Mouse (Mus musculus): ENCODE data around the gene Slc30a10.

The Slc30a10 gene

GRCm38 (mm10) chr1:185452461-185452860 is 2.2 kb upstream of the Slc30a10 start:
- H3K36me3 ChIP-seq (ENCODE audit: insufficient read depth, low read length) = no peaks in the 10 kb centered on the region
- TF ChIP-seq CTCF (conservative IDR thresholded peaks at IDR 0.05; ENCODE audit: low read length) (no peak), POU5F1 (IDR thresholded peaks at IDR 0.05; ENCODE audit: borderline replicate concordance, low read length) (no peak), NANOG (IDR thresholded peaks at IDR 0.05; ENCODE audit: borderline replicate concordance, low read length) (no peak)
- peaks cover 42% of the 10 kb centered on the region for H3K27me3 ChIP-seq (ENCODE audit: insufficient read depth, low read length)
- peaks cover 15% of the 10 kb centered on the region for H3K4me1 ChIP-seq (replicated peaks; ENCODE audit: low read depth, low read length)
- H3K4me3 ChIP-seq (replicated peaks; ENCODE audit: low read length) = no peak overlapping the region
- no peaks in the 10 kb centered on the region for H3K9me3 ChIP-seq (ENCODE audit: low read length)

- no peak for TF ChIP-seq NANOG (IDR thresholded peaks at IDR 0.05; ENCODE audit: borderline replicate concordance, low read length)
- TF ChIP-seq POU5F1 (IDR thresholded peaks at IDR 0.05; ENCODE audit: borderline replicate concordance, low read length) = no peak
- no peak for TF ChIP-seq CTCF (conservative IDR thresholded peaks at IDR 0.05; ENCODE audit: low read length)
- Histone ChIP-seq H3K9me3 (ENCODE audit: low read length) (no peaks in the 10 kb centered on the region), H3K27me3 (ENCODE audit: insufficient read depth, low read length) (peaks cover 47% of the 10 kb centered on the region), H3K4me3 (replicated peaks; ENCODE audit: low read length) (peak overlapping the region; percentile 84), H3K36me3 (ENCODE audit: insufficient read depth, low read length) (no peaks in the 10 kb centered on the region), H3K4me1 (replicated peaks; ENCODE audit: low read depth, low read length) (peaks cover 15% of the 10 kb centered on the region)
These were observed 504 bp upstream of the Slc30a10 start for GRCm38 (mm10) chr1:185454144-185454543.

- H3K9me3 ChIP-seq (ENCODE audit: low read length) = no peaks in the 10 kb centered on the region
- H3K4me3 ChIP-seq (replicated peaks; ENCODE audit: low read length) = peak overlapping the region; percentile 84
- TF ChIP-seq POU5F1 (IDR thresholded peaks at IDR 0.05; ENCODE audit: borderline replicate concordance, low read length) = no peak
- TF ChIP-seq CTCF (conservative IDR thresholded peaks at IDR 0.05; ENCODE audit: low read length) = no peak
- TF ChIP-seq NANOG (IDR thresholded peaks at IDR 0.05; ENCODE audit: borderline replicate concordance, low read length) = no peak
- peaks cover 47% of the 10 kb centered on the region for H3K27me3 ChIP-seq (ENCODE audit: insufficient read depth, low read length)
- H3K4me1 ChIP-seq (replicated peaks; ENCODE audit: low read depth, low read length) = peaks cover 22% of the 10 kb centered on the region
- H3K36me3 ChIP-seq (ENCODE audit: insufficient read depth, low read length) = no peaks in the 10 kb centered on the region
These were observed 480 bp downstream of the Slc30a10 start for GRCm38 (mm10) chr1:185454955-185455701.

- Histone ChIP-seq H3K36me3 (ENCODE audit: insufficient read depth, low read length) (no peaks in the 10 kb centered on the region), H3K4me3 (replicated peaks; ENCODE audit: low read length) (no peak overlapping the region), H3K4me1 (replicated peaks; ENCODE audit: low read depth, low read length) (peaks cover 27% of the 10 kb centered on the region), H3K27me3 (ENCODE audit: insufficient read depth, low read length) (peaks cover 47% of the 10 kb centered on the region), H3K9me3 (ENCODE audit: low read length) (no peaks in the 10 kb centered on the region)
- TF ChIP-seq CTCF (conservative IDR thresholded peaks at IDR 0.05; ENCODE audit: low read length) (no peak), NANOG (IDR thresholded peaks at IDR 0.05; ENCODE audit: borderline replicate concordance, low read length) (no peak), POU5F1 (IDR thresholded peaks at IDR 0.05; ENCODE audit: borderline replicate concordance, low read length) (no peak)
These were observed 1.7 kb downstream of the Slc30a10 start for GRCm38 (mm10) chr1:185456327-185456726.

GRCm38 (mm10) chr1:185460096-185460495 is 5.4 kb downstream of the Slc30a10 start:
- no peaks in the 10 kb centered on the region for H3K36me3 ChIP-seq (ENCODE audit: insufficient read depth, low read length)
- H3K27me3 ChIP-seq (ENCODE audit: insufficient read depth, low read length) = peaks cover 25% of the 10 kb centered on the region
- H3K9me3 ChIP-seq (ENCODE audit: low read length) = no peaks in the 10 kb centered on the region
- H3K4me3 ChIP-seq (replicated peaks; ENCODE audit: low read length) = no peak overlapping the region
- TF ChIP-seq POU5F1 (IDR thresholded peaks at IDR 0.05; ENCODE audit: borderline replicate concordance, low read length) (no peak), CTCF (conservative IDR thresholded peaks at IDR 0.05; ENCODE audit: low read length) (no peak), NANOG (IDR thresholded peaks at IDR 0.05; ENCODE audit: borderline replicate concordance, low read length) (no peak)
- H3K4me1 ChIP-seq (replicated peaks; ENCODE audit: low read depth, low read length) = peaks cover 19% of the 10 kb centered on the region

GRCm38 (mm10) chr1:185462889-185463288 is 8.2 kb downstream of the Slc30a10 start:
- H3K27me3 ChIP-seq (ENCODE audit: insufficient read depth, low read length) = no peaks in the 10 kb centered on the region
- no peaks in the 10 kb centered on the region for H3K9me3 ChIP-seq (ENCODE audit: low read length)
- H3K36me3 ChIP-seq (ENCODE audit: insufficient read depth, low read length) = no peaks in the 10 kb centered on the region
- TF ChIP-seq CTCF (conservative IDR thresholded peaks at IDR 0.05; ENCODE audit: low read length) (no peak), NANOG (IDR thresholded peaks at IDR 0.05; ENCODE audit: borderline replicate concordance, low read length) (no peak), POU5F1 (IDR thresholded peaks at IDR 0.05; ENCODE audit: borderline replicate concordance, low read length) (no peak)
- peaks cover 12% of the 10 kb centered on the region for H3K4me1 ChIP-seq (replicated peaks; ENCODE audit: low read depth, low read length)
- H3K4me3 ChIP-seq (replicated peaks; ENCODE audit: low read length) = no peak overlapping the region

GRCm38 (mm10) chr1:185469551-185470021 is 14.9 kb downstream of the Slc30a10 start:
- Histone ChIP-seq H3K36me3 (ENCODE audit: insufficient read depth, low read length) (no peaks in the 10 kb centered on the region), H3K4me3 (replicated peaks; ENCODE audit: low read length) (no peak overlapping the region), H3K27me3 (ENCODE audit: insufficient read depth, low read length) (no peaks in the 10 kb centered on the region), H3K9me3 (ENCODE audit: low read length) (no peaks in the 10 kb centered on the region), H3K4me1 (replicated peaks; ENCODE audit: low read depth, low read length) (0 out of 2 replicates have a peak, but pooled peaks cover 3% of the 10 kb centered on the region)
- no peak for TF ChIP-seq POU5F1 (IDR thresholded peaks at IDR 0.05; ENCODE audit: borderline replicate concordance, low read length)
- TF ChIP-seq CTCF (conservative IDR thresholded peaks at IDR 0.05; ENCODE audit: low read length) = no peak
- TF ChIP-seq NANOG (IDR thresholded peaks at IDR 0.05; ENCODE audit: borderline replicate concordance, low read length) = no peak

- TF ChIP-seq CTCF (conservative IDR thresholded peaks at IDR 0.05; ENCODE audit: low read length) (no peak), NANOG (IDR thresholded peaks at IDR 0.05; ENCODE audit: borderline replicate concordance, low read length) (no peak), POU5F1 (IDR thresholded peaks at IDR 0.05; ENCODE audit: borderline replicate concordance, low read length) (no peak)
- H3K4me3 ChIP-seq (replicated peaks; ENCODE audit: low read length) = no peak overlapping the region
- H3K27me3 ChIP-seq (ENCODE audit: insufficient read depth, low read length) = no peaks in the 10 kb centered on the region
These were observed 17.5 kb downstream of the Slc30a10 start for GRCm38 (mm10) chr1:185472025-185472720.

More at GRCm38 (mm10) chr1:185472025-185472720, 17.5 kb downstream of the Slc30a10 start:
- H3K9me3 ChIP-seq (ENCODE audit: low read length) = no peaks in the 10 kb centered on the region
- H3K36me3 ChIP-seq (ENCODE audit: insufficient read depth, low read length) = no peaks in the 10 kb centered on the region
- H3K4me1 ChIP-seq (replicated peaks; ENCODE audit: low read depth, low read length) = 0 out of 2 replicates have a peak, but pooled peaks cover 3% of the 10 kb centered on the region
